Mouse (Mus musculus) small intestine, adult 2 months (tissue): Measurements from ENCODE around the gene Abhd2.

Experiments used
- CTCF ChIP-seq: fragments of 200-500 bp; IDR thresholded peaks from 2 replicates; pipeline ENCODE4 v1.5.1; 2012; ENCODE audit warnings: low read depth, mild to moderate bottlenecking, control low read depth, inconsistent platforms, low read length, moderate library complexity, mixed read lengths; ENCODE audit not compliant: insufficient replicate concordance, insufficient read length; ENCODE audit errors: extremely low read depth
- POLR2A ChIP-seq: fragments of 200-500 bp; IDR thresholded peaks from 2 replicates; pipeline ENCODE4 v1.6.1; 2012; ENCODE audit warnings: low read depth, mild to moderate bottlenecking, control low read depth, inconsistent platforms, low read length, moderate library complexity

GRCm38 (mm10) chr7:79268897-79269296 is 4.1 kb upstream of the Abhd2 start:
- TF ChIP-seq CTCF (no peak), POLR2A (no peak)
